Mouse (Mus musculus): ENCODE measurements around the gene Cttnbp2nl.

GRCm38 (mm10) chr3:105097581-105097980, 44.6 kb upstream of the Cttnbp2nl start:
- TF ChIP-seq GATA1 (IDR thresholded peaks at IDR 0.05; ENCODE audit: borderline replicate concordance, low read length): no peak
- TF ChIP-seq FLI1 (IDR thresholded peaks at IDR 0.05; ENCODE audit: low read length): no peak
